Mouse (Mus musculus): Measurements from ENCODE around the gene Tax1bp3.

Tax1bp3 gene

DNA sequence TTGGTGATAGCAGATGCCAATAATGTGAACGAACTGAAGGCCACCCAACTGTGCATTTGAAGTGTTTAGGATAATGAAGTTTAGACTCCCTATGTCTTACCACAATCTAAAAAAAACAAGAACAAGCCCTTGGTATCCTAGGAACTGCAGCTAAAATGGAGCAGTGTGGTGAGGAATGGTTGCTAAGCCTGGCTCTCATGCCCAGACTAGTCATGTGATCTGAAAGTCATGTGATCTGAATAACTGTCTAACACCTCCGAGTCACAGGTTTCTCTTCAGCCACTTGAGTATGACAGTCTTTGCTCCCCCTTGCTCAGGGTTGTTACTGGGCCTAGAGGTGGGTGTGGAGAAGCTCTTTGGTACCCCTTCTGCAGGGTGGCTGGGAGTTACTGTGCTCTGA is 55.6 kb downstream of the Tax1bp3 start:
- DNase-seq, result no peak

Measured in thymus, adult 18-20 months (tissue).